Mouse (Mus musculus) gastrocnemius, postnatal 36 days (tissue): Measurements from ENCODE around the gene Cxcl1. TPM values are rescaled to one million over a fixed set of nuclear protein-coding genes. Genes with fewer than 3 reads are reported as not detected.

Experiments used
- total RNA-seq, 2 experiments: library from RNA; stranded (reverse); gene quantifications; 2 replicates each; pipeline ENCODE4 v1.2.3; 2021

Cxcl1 gene
- total RNA-seq, 2 experiments from 2014 or later, result 0.36 TPM; not detected in 1

Other genes with a start within 250 kb of the Cxcl1 start
- gene Cxcl5, start 131.9 kb upstream of the Cxcl1 start, total RNA-seq, result not detected
- under 1 TPM; 0.23 to 0.25 TPM for gene Ppbp, start 122.7 kb upstream of the Cxcl1 start, total RNA-seq
- 10 to 100 TPM in 1 of 2 experiments, 1 to 10 TPM in 1; 7.0 to 12.9 TPM for gene Pf4, start 118.8 kb upstream of the Cxcl1 start, total RNA-seq
- not detected for gene Cxcl3, start 105.1 kb upstream of the Cxcl1 start, total RNA-seq
- gene Cxcl15, start 96.7 kb upstream of the Cxcl1 start, total RNA-seq, result not detected
- not detected for gene Cxcl2, start 12.6 kb downstream of the Cxcl1 start, total RNA-seq
- 1 to 10 TPM; 5.4 to 7.8 TPM for gene Mthfd2l, start 39.9 kb downstream of the Cxcl1 start, total RNA-seq
- gene Epgn, start 136.2 kb downstream of the Cxcl1 start, total RNA-seq, result under 1 TPM; 0.47 to 0.61 TPM
- not detected for gene Ereg, start 183.4 kb downstream of the Cxcl1 start, total RNA-seq
- not detected for gene Areg, start 248.4 kb downstream of the Cxcl1 start, total RNA-seq